Mouse (Mus musculus): Measurements from ENCODE around the gene Rxrg.
A peak's percentile ranks its signal among the peaks of the same experiment; 100 is the strongest.

DNA sequence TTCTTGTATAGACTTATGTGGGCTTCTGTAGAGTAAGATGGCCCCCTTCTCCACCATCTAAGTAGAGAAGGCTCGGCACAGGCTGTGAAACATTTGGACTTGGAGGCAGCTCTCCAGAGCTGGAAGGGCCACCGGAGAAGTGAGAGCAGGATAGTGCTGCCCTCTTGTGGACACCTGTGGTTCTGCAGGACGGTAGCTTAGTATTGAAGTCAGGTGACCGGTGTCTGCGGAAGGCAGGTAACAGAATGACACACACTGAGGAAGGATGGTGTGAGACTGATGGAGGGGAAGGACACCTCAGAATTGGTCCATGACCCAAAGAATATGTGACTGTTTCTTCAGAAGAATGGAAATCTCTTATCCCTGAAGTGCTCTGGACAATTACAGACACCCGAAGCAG lies 71.6 kb downstream of the Rxrg start:
- TF ChIP-seq CTCF (IDR thresholded peaks at IDR 0.05; ENCODE audit: low read depth) (peak; percentile 67), EP300 (IDR thresholded peaks at IDR 0.05; ENCODE audit: low read depth) (no peak)

Data from heart, postnatal 0 days (tissue).